Mouse (Mus musculus): Measurements from ENCODE around the gene Gys1. TPM values are rescaled to one million over a fixed set of nuclear protein-coding genes. Genes with fewer than 3 reads are reported as not detected.

Gys1 gene
- polyA plus RNA-seq, 1 experiment from 2014 or later = 136 TPM

GRCm38 (mm10) chr7:45405091-45406075 lies 29.3 kb upstream of the Gys1 start, which contains the start of gene Kcna7:
Gene Kcna7 (plus strand): TSS chr7:45405653.
- Histone ChIP-seq H3K9ac (ENCODE audit: low read length) (peak within 1 kb of the TSS; percentile 52), H3K4me3 (ENCODE audit: low read length) (peak within 1 kb of the TSS; percentile 56), H3K27me3 (ENCODE audit: control insufficient read depth, insufficient read depth, low read length) (peaks cover 51% of the 10 kb centered on the region), H3K27ac (ENCODE audit: low read length) (no peak within 1 kb of the TSS), H3K36me3 (ENCODE audit: control insufficient read depth, insufficient read depth) (no peaks in the 10 kb centered on the region), H3K9me3 (replicated peaks; ENCODE audit: control insufficient read depth, low read length) (no peaks in the 10 kb centered on the region), H3K4me1 (ENCODE audit: control insufficient read depth, insufficient read depth, low read length) (peaks cover 11% of the 10 kb centered on the region), H3K4me2 (ENCODE audit: low read depth, low read length) (peak within 1 kb of the TSS; percentile 77)
- 12% methylated on average over 28 of the region's 28 CpGs for WGBS
- ATAC-seq (replicated peaks; ENCODE audit: extremely low read depth, insufficient read depth, low FRiP score) = peak; percentile 42; the same call in 1 of the 2 replicates

- H3K4me3 ChIP-seq (ENCODE audit: low read length) = peak overlapping the region; percentile 56
- ATAC-seq (replicated peaks; ENCODE audit: extremely low read depth, insufficient read depth, low FRiP score) = peak; percentile 35; the same call in 1 of the 2 replicates
- peaks cover 60% of the 10 kb centered on the region for H3K27me3 ChIP-seq (ENCODE audit: control insufficient read depth, insufficient read depth, low read length)
- 1% methylated on average over 113 of the region's 114 CpGs for WGBS
- H3K27ac ChIP-seq (ENCODE audit: low read length) = no peak overlapping the region
- peaks cover 11% of the 10 kb centered on the region for H3K4me1 ChIP-seq (ENCODE audit: control insufficient read depth, insufficient read depth, low read length)
- peak overlapping the region; percentile 77 for H3K4me2 ChIP-seq (ENCODE audit: low read depth, low read length)
- H3K36me3 ChIP-seq (ENCODE audit: control insufficient read depth, insufficient read depth) = no peaks in the 10 kb centered on the region
- H3K9ac ChIP-seq (ENCODE audit: low read length) = peak overlapping the region; percentile 51
- no peaks in the 10 kb centered on the region for H3K9me3 ChIP-seq (replicated peaks; ENCODE audit: control insufficient read depth, low read length)
Observed at GRCm38 (mm10) chr7:45406157-45407156, 28.2 kb upstream of the Gys1 start.

- no peaks in the 10 kb centered on the region for H3K36me3 ChIP-seq (ENCODE audit: control insufficient read depth, insufficient read depth)
- peaks cover 71% of the 10 kb centered on the region for H3K27me3 ChIP-seq (ENCODE audit: control insufficient read depth, insufficient read depth, low read length)
- H3K9ac ChIP-seq (ENCODE audit: low read length) = no peak overlapping the region
- H3K4me1 ChIP-seq (ENCODE audit: control insufficient read depth, insufficient read depth, low read length) = peaks cover 11% of the 10 kb centered on the region
- H3K4me3 ChIP-seq (ENCODE audit: low read length) = no peak overlapping the region
- WGBS = 75% methylated on average over 10 of the region's 10 CpGs
- no peak for ATAC-seq (replicated peaks; ENCODE audit: extremely low read depth, insufficient read depth, low FRiP score)
- no peaks in the 10 kb centered on the region for H3K9me3 ChIP-seq (replicated peaks; ENCODE audit: control insufficient read depth, low read length)
- H3K4me2 ChIP-seq (ENCODE audit: low read depth, low read length) = no peak overlapping the region
- no peak overlapping the region for H3K27ac ChIP-seq (ENCODE audit: low read length)
Observed at GRCm38 (mm10) chr7:45407836-45408235, 26.8 kb upstream of the Gys1 start.

GRCm38 (mm10) chr7:45408351-45408750 lies 26.3 kb upstream of the Gys1 start:
- Histone ChIP-seq H3K4me1 (ENCODE audit: control insufficient read depth, insufficient read depth, low read length) (peaks cover 15% of the 10 kb centered on the region), H3K36me3 (ENCODE audit: control insufficient read depth, insufficient read depth) (no peaks in the 10 kb centered on the region), H3K27ac (ENCODE audit: low read length) (no peak overlapping the region), H3K4me2 (ENCODE audit: low read depth, low read length) (no peak overlapping the region), H3K4me3 (ENCODE audit: low read length) (no peak overlapping the region), H3K27me3 (ENCODE audit: control insufficient read depth, insufficient read depth, low read length) (peaks cover 76% of the 10 kb centered on the region), H3K9me3 (replicated peaks; ENCODE audit: control insufficient read depth, low read length) (no peaks in the 10 kb centered on the region), H3K9ac (ENCODE audit: low read length) (no peak overlapping the region)
- WGBS = 66% methylated on average over 7 of the region's 7 CpGs
- ATAC-seq (replicated peaks; ENCODE audit: extremely low read depth, insufficient read depth, low FRiP score) = no peak

- H3K27me3 ChIP-seq (ENCODE audit: control insufficient read depth, insufficient read depth, low read length) = peaks cover 78% of the 10 kb centered on the region
- H3K9me3 ChIP-seq (replicated peaks; ENCODE audit: control insufficient read depth, low read length) = no peaks in the 10 kb centered on the region
- no peaks in the 10 kb centered on the region for H3K36me3 ChIP-seq (ENCODE audit: control insufficient read depth, insufficient read depth)
- H3K4me2 ChIP-seq (ENCODE audit: low read depth, low read length) = no peak overlapping the region
- no peak overlapping the region for H3K9ac ChIP-seq (ENCODE audit: low read length)
- ATAC-seq (replicated peaks; ENCODE audit: extremely low read depth, insufficient read depth, low FRiP score) = no peak
- H3K4me3 ChIP-seq (ENCODE audit: low read length) = no peak overlapping the region
- peaks cover 16% of the 10 kb centered on the region for H3K4me1 ChIP-seq (ENCODE audit: control insufficient read depth, insufficient read depth, low read length)
- 88% methylated on average over 17 of the region's 17 CpGs for WGBS
- no peak overlapping the region for H3K27ac ChIP-seq (ENCODE audit: low read length)
Observed at GRCm38 (mm10) chr7:45408949-45409348, 25.7 kb upstream of the Gys1 start.

- Histone ChIP-seq H3K9me3 (replicated peaks; ENCODE audit: control insufficient read depth, low read length) (no peaks in the 10 kb centered on the region), H3K36me3 (ENCODE audit: control insufficient read depth, insufficient read depth) (no peaks in the 10 kb centered on the region), H3K4me1 (ENCODE audit: control insufficient read depth, insufficient read depth, low read length) (peaks cover 21% of the 10 kb centered on the region), H3K27me3 (ENCODE audit: control insufficient read depth, insufficient read depth, low read length) (peaks cover 84% of the 10 kb centered on the region), H3K4me2 (ENCODE audit: low read depth, low read length) (no peak overlapping the region), H3K4me3 (ENCODE audit: low read length) (no peak overlapping the region), H3K27ac (ENCODE audit: low read length) (no peak overlapping the region), H3K9ac (ENCODE audit: low read length) (no peak overlapping the region)
- ATAC-seq (replicated peaks; ENCODE audit: extremely low read depth, insufficient read depth, low FRiP score) = no peak
- WGBS = 89% methylated on average over 8 of the region's 8 CpGs
Observed at GRCm38 (mm10) chr7:45409497-45410163, 25.0 kb upstream of the Gys1 start.

GRCm38 (mm10) chr7:45412421-45412820 lies 22.2 kb upstream of the Gys1 start:
- H3K4me1 ChIP-seq (ENCODE audit: control insufficient read depth, insufficient read depth, low read length) = peaks cover 12% of the 10 kb centered on the region
- H3K36me3 ChIP-seq (ENCODE audit: control insufficient read depth, insufficient read depth) = no peaks in the 10 kb centered on the region
- H3K9me3 ChIP-seq (replicated peaks; ENCODE audit: control insufficient read depth, low read length) = no peaks in the 10 kb centered on the region
- H3K27me3 ChIP-seq (ENCODE audit: control insufficient read depth, insufficient read depth, low read length) = peaks cover 91% of the 10 kb centered on the region
- H3K4me2 ChIP-seq (ENCODE audit: low read depth, low read length) = no peak overlapping the region
- no peak overlapping the region for H3K27ac ChIP-seq (ENCODE audit: low read length)
- no peak overlapping the region for H3K9ac ChIP-seq (ENCODE audit: low read length)
- no peak for ATAC-seq (replicated peaks; ENCODE audit: extremely low read depth, insufficient read depth, low FRiP score)
- no peak overlapping the region for H3K4me3 ChIP-seq (ENCODE audit: low read length)
- WGBS = 54% methylated on average over 2 of the region's 2 CpGs

GRCm38 (mm10) chr7:45413113-45413863 lies 21.4 kb upstream of the Gys1 start, which contains the start of gene Ntf5:
Gene Ntf5 (plus strand): TSS chr7:45413695.
- Histone ChIP-seq H3K27me3 (ENCODE audit: control insufficient read depth, insufficient read depth, low read length) (peaks cover 90% of the 10 kb centered on the region), H3K4me3 (ENCODE audit: low read length) (peak within 1 kb of the TSS; percentile 59), H3K9ac (ENCODE audit: low read length) (peak within 1 kb of the TSS; percentile 70), H3K9me3 (replicated peaks; ENCODE audit: control insufficient read depth, low read length) (no peaks in the 10 kb centered on the region), H3K4me1 (ENCODE audit: control insufficient read depth, insufficient read depth, low read length) (peaks cover 12% of the 10 kb centered on the region), H3K36me3 (ENCODE audit: control insufficient read depth, insufficient read depth) (no peaks in the 10 kb centered on the region), H3K27ac (ENCODE audit: low read length) (0 out of 2 replicates have a peak within 1 kb of the TSS, but pooled peaks have one; percentile 11), H3K4me2 (ENCODE audit: low read depth, low read length) (peak within 1 kb of the TSS; percentile 83)
- peak; percentile 45 for ATAC-seq (replicated peaks; ENCODE audit: extremely low read depth, insufficient read depth, low FRiP score)
- WGBS = 2% methylated on average over 43 of the region's 45 CpGs

All from heart, embryonic 16.5 days (tissue).